Mouse (Mus musculus) cortical plate, adult 2 months (tissue): ENCODE measurements around the gene Galnt9.

Source experiments
- CTCF ChIP-seq: fragments of 200-500 bp; IDR thresholded peaks from 2 replicates; pipeline ENCODE4 v1.5.1; 2011; ENCODE audit warnings: mild to moderate bottlenecking, control low read depth, low read length; ENCODE audit not compliant: insufficient read depth; ENCODE audit errors: extremely low read depth
- POLR2A ChIP-seq: fragments of 200-500 bp; IDR thresholded peaks from 2 replicates; pipeline ENCODE4 v1.6.1; 2011; ENCODE audit warnings: mild to moderate bottlenecking, low read length, control low read depth; ENCODE audit not compliant: insufficient read depth; ENCODE audit errors: extremely low read depth

DNA sequence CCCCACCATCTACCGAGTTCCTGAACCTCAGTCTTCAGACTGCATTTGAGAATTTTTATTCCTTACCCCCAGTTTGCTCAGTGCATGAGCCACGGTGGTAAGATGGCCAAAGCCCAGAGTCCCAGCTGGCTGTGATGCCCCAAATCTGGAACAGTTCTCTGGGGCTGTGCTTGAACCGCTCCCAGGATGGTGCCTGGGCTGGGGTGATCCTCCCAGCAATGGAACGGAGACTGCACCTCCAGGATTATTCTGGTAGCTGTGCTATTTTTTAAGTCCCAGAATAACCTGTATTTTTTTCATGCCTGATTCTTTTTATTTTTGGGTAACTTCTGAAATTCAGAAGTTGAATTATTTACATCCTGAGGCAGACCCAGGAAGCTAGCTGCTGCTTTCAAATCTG lies 35.1 kb downstream of the Galnt9 start:
- TF ChIP-seq POLR2A (no peak), CTCF (no peak)
